In the genomic region with DNA sequence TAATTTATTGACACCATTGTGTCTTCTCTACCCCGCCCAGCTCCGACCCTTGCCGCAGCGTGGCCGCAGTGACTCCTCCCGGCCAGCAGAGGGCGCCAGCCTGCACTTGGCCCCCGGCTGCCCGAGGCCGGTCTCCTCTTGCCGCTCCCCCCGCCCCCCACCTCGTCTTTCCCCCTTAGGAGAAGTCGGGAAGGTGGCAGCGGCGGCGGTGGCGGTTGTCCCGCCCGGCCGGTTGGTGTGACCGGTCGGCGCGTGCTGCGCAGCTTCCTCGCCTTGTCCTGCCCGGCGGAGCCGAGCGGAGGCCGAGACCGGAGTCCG, we compare ENCODE assay signal across 7 mouse cellular contexts. TPM values are rescaled to one million over a fixed set of nuclear protein-coding genes. Genes with fewer than 3 reads are reported as not detected.
DNase-seq lines count a peak whose midpoint lies in the region; ATAC-seq lines count a peak whose summit lies in the region.

TSS of gene Agfg1 (plus strand) at position 188 of the 318 bp plus-strand sequence.

- peak; percentile 90 for ATAC-seq in intestine, embryonic 15.5 days

- DNase-seq in adrenal gland, adult 2 months, result peak; percentile 96
- peak; percentile 86 for DNase-seq in embryo, embryonic 11.5 days (ENCODE audit: low read depth, low spot score)
- DNase-seq in gastrocnemius, postnatal 36 days, result peak; percentile 85 to 88
- DNase-seq in left cerebral cortex, postnatal 25 days (ENCODE audit: low spot score in 2 of 2), result peak; percentile 90 to 93
- peak; percentile 95 for DNase-seq in midbrain, embryonic 10.5 days (ENCODE audit: low spot score)
- peak; percentile 98 for DNase-seq in right cerebral cortex, postnatal 4 days

- no peaks in the 10 kb centered on the region for H3K9me3 ChIP-seq in intestine, embryonic 15.5 days
- no peaks in the 10 kb centered on the region for H3K9me3 ChIP-seq in midbrain, embryonic 10.5 days (replicated peaks)

- H3K9ac ChIP-seq in intestine, embryonic 15.5 days, result peak within 1 kb of the TSS; percentile 96

- intact Hi-C loops in gastrocnemius, postnatal 36 days (cut with DNase I), result no loop called here
- intact Hi-C loops in left cerebral cortex, postnatal 25 days (cut with DNase I), result loop anchor here (2.0 to 5.0 kb wide), 3 partner anchors 34 to 148 kb away; no protein-coding TSS in a partner anchor

- no peaks in the 10 kb centered on the region for H3K36me3 ChIP-seq in intestine, embryonic 15.5 days
- peaks cover 17% of the 10 kb centered on the region for H3K36me3 ChIP-seq in midbrain, embryonic 10.5 days

- no peaks in the 10 kb centered on the region for H3K27me3 ChIP-seq in intestine, embryonic 15.5 days (replicated peaks)
- H3K27me3 ChIP-seq in midbrain, embryonic 10.5 days (ENCODE audit: low read depth, poor library complexity, severe bottlenecking), result no peaks in the 10 kb centered on the region

- peak within 1 kb of the TSS; percentile 98 for H3K4me3 ChIP-seq in intestine, embryonic 15.5 days (replicated peaks)
- peak within 1 kb of the TSS; percentile 100 for H3K4me3 ChIP-seq in midbrain, embryonic 10.5 days

- 0 out of 2 replicates have a peak, but pooled peaks cover 2% of the 10 kb centered on the region for H3K4me1 ChIP-seq in intestine, embryonic 15.5 days (replicated peaks)
- H3K4me1 ChIP-seq in midbrain, embryonic 10.5 days, result peaks cover 25% of the 10 kb centered on the region

- H3K27ac ChIP-seq in intestine, embryonic 15.5 days, result peak within 1 kb of the TSS; percentile 84
- H3K27ac ChIP-seq in midbrain, embryonic 10.5 days (replicated peaks), result peak within 1 kb of the TSS; percentile 97

- peak within 1 kb of the TSS; percentile 77 for H3K4me2 ChIP-seq in intestine, embryonic 15.5 days (replicated peaks)

- WGBS in intestine, embryonic 15.5 days, result under 1% methylated on average over 34 of the region's 34 CpGs
- under 1% methylated on average over 34 of the region's 34 CpGs for WGBS in midbrain, embryonic 10.5 days

RNA-seq across cellular contexts. Expression of gene Agfg1, which starts in this region (rescaled TPM):
- total RNA-seq in adrenal gland, adult 2 months (2021), result 10 to 100 TPM; 52.7 to 54.5 TPM
- polyA plus RNA-seq in adrenal gland, adult 2 months (2012; rRNA removed), result 25.7 and 33.3 TPM in 2 replicates
- 10 to 100 TPM; 21.2 to 23.5 TPM for total RNA-seq in gastrocnemius, postnatal 36 days (2021)
- polyA plus RNA-seq in intestine, embryonic 15.5 days (2015; fragmentation: Nextera tagmentation; extraction: Ambion mirVana), result 33.0 and 35.7 TPM in 2 replicates
- total RNA-seq in left cerebral cortex, postnatal 25 days (2021), result 10 to 100 TPM; 81.8 to 88.6 TPM
- polyA plus RNA-seq in midbrain, embryonic 10.5 days (2016; fragmentation: Nextera tagmentation; extraction: Ambion mirVana), result 32.0 and 33.5 TPM in 2 replicates

Comparison
In these comparisons a context has a peak if more than half of its experiments do, and no peak if none do; other contexts are left out.
1. Peak in every context shown above with its lines: DNase-seq, ATAC-seq, H3K4me3 ChIP-seq and H3K27ac ChIP-seq.